Mouse (Mus musculus) small intestine, adult 10 weeks (tissue): Measurements from ENCODE around the gene Stxbp5l. TPM values are rescaled to one million over a fixed set of nuclear protein-coding genes. Genes with fewer than 3 reads are reported as not detected.

Experiments used
- polyA plus RNA-seq: library from polyadenylated mRNA; stranded (reverse); fragments of 350-450 nt; fragmentation: Illumina TruSeq; extraction: RNeasy Lipid Tissue Mini Kit (QIAGEN cat#74804); gene quantifications from one replicate; pipeline ENCODE4 v1.2.3, GENCODE M21; 2014; ENCODE audit warnings: low replicate concordance

The Stxbp5l gene
- polyA plus RNA-seq, result 1.4 TPM

GRCm38 (mm10) chr16:37384821-37385344 is at the start of gene Stxbp5l:
Gene Stxbp5l, minus strand, starts transcription at chr16:37384962.

Other genes with a start within 250 kb of the Stxbp5l start
- gene Gtf2e1, start 154.8 kb upstream of the Stxbp5l start, polyA plus RNA-seq, result 11.5 TPM
- gene Rabl3, start 154.9 kb upstream of the Stxbp5l start, polyA plus RNA-seq, result 45.6 TPM
- gene Hgd, start 195.2 kb upstream of the Stxbp5l start, polyA plus RNA-seq, result not detected